Mouse (Mus musculus) embryonic facial prominence, embryonic 14.5 days (tissue): Measurements from ENCODE around the gene Hhipl1. TPM values are rescaled to one million over a fixed set of nuclear protein-coding genes. Genes with fewer than 3 reads are reported as not detected.

Experiments used
- ATAC-seq: fragments of 200-750 bp; cut with Nextera tagmentation; 2 replicates; pipeline ENCODE4 v1.8.0; 2017; ENCODE audit warnings: low read depth, moderate number of reproducible peaks, moderate TSS enrichment
- DNase-seq: peaks from one replicate; pipeline ENCODE4 v3.0.0-alpha.2; 2015; ENCODE audit warnings: low spot score
- H3K27ac ChIP-seq: fragments of 300-500 bp; sonication (generic); replicated peaks from 2 replicates; pipeline ENCODE4 v1.5.1; 2014; ENCODE audit warnings: low read depth, mild to moderate bottlenecking, low read length, moderate library complexity
- H3K27me3 ChIP-seq: fragments of 300-500 bp; sonication (generic); replicated peaks from 2 replicates; pipeline ENCODE4 v1.6.1; 2014; ENCODE audit warnings: low read length; ENCODE audit not compliant: control insufficient read depth, insufficient read depth
- H3K36me3 ChIP-seq: fragments of 300-500 bp; sonication (generic); 2 replicates; pipeline ENCODE4 v1.6.1; 2014; ENCODE audit warnings: low read length, mixed read lengths; ENCODE audit not compliant: control insufficient read depth, insufficient read depth
- H3K4me1 ChIP-seq: fragments of 300-500 bp; sonication (generic); 2 replicates; pipeline ENCODE4 v1.6.1; 2014; ENCODE audit warnings: antibody characterized with exemption, low read length; ENCODE audit not compliant: control insufficient read depth, insufficient read depth
- H3K4me2 ChIP-seq: fragments of 300-500 bp; sonication (generic); 2 replicates; pipeline ENCODE4 v1.6.1; 2014; ENCODE audit warnings: low read depth, mild to moderate bottlenecking, low read length, moderate library complexity, mixed read lengths
- H3K4me3 ChIP-seq: fragments of 300-500 bp; sonication (generic); 2 replicates; pipeline ENCODE4 v1.5.1; 2014; ENCODE audit warnings: low read depth, mild to moderate bottlenecking, low read length
- H3K9ac ChIP-seq: fragments of 300-500 bp; sonication (generic); 2 replicates; pipeline ENCODE4 v1.6.1; 2014; ENCODE audit warnings: low read depth, mild to moderate bottlenecking, low read length, moderate library complexity, mixed read lengths
- H3K9me3 ChIP-seq: fragments of 300-500 bp; sonication (generic); 2 replicates; pipeline ENCODE4 v1.6.1; 2016; ENCODE audit warnings: low read length; ENCODE audit not compliant: control insufficient read depth
- WGBS: fragments of 180-500 bp; shearing (Covaris S2); extraction: QIAGEN DNeasy Blood & Tissue Kit; methylation state at CpG from one replicate; pipeline ENCODE4 v1.1.7; 2014; 5-methylcytosine and 5-hydroxymethylcytosine counted together
- polyA plus RNA-seq: library from polyadenylated mRNA; unstranded; fragments of >200 nt; fragmentation: Nextera tagmentation; extraction: Ambion mirVana; gene quantifications from 2 replicates; pipeline ENCODE4 v1.2.1, GENCODE M21; 2014

The Hhipl1 gene
- polyA plus RNA-seq, 1 experiment from 2014 or later: 0.58 TPM

DNA sequence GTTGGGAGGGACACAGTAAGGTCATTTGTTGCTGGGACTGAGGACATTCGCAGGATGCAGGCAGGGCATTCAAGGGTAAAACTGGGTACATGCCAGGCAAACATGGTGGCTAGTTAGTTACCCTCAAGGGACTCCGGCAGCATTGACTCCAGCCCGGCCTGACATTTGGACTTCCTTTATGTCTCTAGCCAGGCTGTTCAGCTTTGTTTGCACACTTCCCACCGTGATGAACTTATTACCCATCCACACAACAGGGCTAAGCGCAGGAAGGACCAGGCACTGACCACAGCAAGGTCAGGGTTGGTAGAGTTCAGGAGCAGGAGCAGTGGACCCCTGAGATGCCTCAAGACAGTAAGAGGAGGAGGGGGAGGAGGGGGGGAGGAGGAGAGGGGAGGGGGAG is 62.9 kb downstream of the Hhipl1 start:
- DNase-seq: no peak
- H3K36me3 ChIP-seq: no peaks in the 10 kb centered on the region
- no peak overlapping the region for H3K4me3 ChIP-seq
- H3K4me1 ChIP-seq: no peaks in the 10 kb centered on the region; the same call in 1 of the 2 replicates
- H3K27me3 ChIP-seq: no peaks in the 10 kb centered on the region
- H3K4me2 ChIP-seq: no peak overlapping the region
- H3K9me3 ChIP-seq: no peaks in the 10 kb centered on the region
- 59% methylated on average over 5 of the region's 5 CpGs for WGBS
- H3K9ac ChIP-seq: no peak overlapping the region
- H3K27ac ChIP-seq: no peak overlapping the region
- no peak for ATAC-seq

DNA sequence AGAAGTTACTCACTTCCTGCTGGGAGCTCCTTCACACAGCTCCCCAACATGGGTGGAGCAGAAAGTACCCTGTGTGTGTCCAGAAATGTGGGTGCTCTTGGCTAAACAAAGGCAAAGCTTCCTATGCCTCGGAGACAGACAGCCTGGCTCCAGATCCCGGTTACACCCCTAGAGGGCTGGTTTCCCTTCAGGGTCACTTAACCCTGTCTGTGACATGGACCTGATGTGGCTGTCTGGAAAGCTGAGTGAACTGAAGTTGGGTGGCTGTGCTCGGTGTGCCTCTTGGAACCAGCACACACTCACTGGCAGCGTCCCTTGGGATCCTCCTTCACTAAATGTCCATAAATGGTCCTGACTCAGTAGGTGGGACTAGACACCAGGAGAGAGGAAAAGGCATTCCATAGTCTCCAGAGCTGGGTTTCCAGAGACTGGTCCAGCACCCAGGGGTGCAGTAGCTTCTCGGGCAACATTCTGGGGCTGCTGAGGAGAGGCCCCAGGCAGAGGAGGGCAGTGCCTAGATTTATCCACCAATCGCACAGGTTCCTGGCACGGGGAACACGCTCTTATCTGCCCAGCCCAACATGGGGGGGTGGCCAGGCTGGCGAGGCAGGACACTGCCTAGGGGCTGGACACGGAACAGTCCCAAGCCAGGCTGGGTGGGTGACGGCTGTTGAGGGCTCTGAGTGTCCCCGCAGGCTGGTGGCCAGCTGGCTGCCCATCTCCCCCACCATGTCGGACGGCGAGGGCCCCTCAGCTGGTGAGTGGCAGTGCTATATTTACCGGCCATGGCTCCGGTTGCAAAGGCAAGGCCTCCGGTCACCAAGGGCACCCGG is 64.7 kb downstream of the Hhipl1 start, which contains the start of gene Eml1:
Gene Eml1 (plus strand): TSS at position 362 of the 833 bp plus-strand sequence.
- H3K4me1 ChIP-seq: no peaks in the 10 kb centered on the region; the same call in 1 of the 2 replicates
- no peak within 1 kb of the TSS for H3K27ac ChIP-seq
- no peak for DNase-seq

GRCm38 (mm10) chr12:108371429-108371765 is 65.3 kb downstream of the Hhipl1 start:
- H3K36me3 ChIP-seq: no peaks in the 10 kb centered on the region
- DNase-seq: no peak
- peak; percentile 5; the same call in 1 of the 2 replicates for ATAC-seq
- H3K9me3 ChIP-seq: no peaks in the 10 kb centered on the region
- no peak overlapping the region for H3K9ac ChIP-seq
- H3K4me2 ChIP-seq: no peak overlapping the region
- no peak overlapping the region for H3K27ac ChIP-seq
- WGBS: 71% methylated on average over 6 of the region's 6 CpGs
- H3K4me1 ChIP-seq: no peaks in the 10 kb centered on the region; the same call in 1 of the 2 replicates
- no peak overlapping the region for H3K4me3 ChIP-seq
- H3K27me3 ChIP-seq: no peaks in the 10 kb centered on the region

More for the DNA sequence above, 64.7 kb downstream of the Hhipl1 start, which contains the start of gene Eml1:
- no peaks in the 10 kb centered on the region for H3K9me3 ChIP-seq
- H3K27me3 ChIP-seq: no peaks in the 10 kb centered on the region
- 70% methylated on average over 17 of the region's 19 CpGs for WGBS
- no peak within 1 kb of the TSS for H3K9ac ChIP-seq
- no peak within 1 kb of the TSS for H3K4me3 ChIP-seq
- no peaks in the 10 kb centered on the region for H3K36me3 ChIP-seq
- peak; percentile 27; the same call in 1 of the 2 replicates for ATAC-seq
- H3K4me2 ChIP-seq: no peak within 1 kb of the TSS

GRCm38 (mm10) chr12:108372241-108372640 is 66.2 kb downstream of the Hhipl1 start:
- Histone ChIP-seq H3K36me3 (no peaks in the 10 kb centered on the region), H3K27me3 (no peaks in the 10 kb centered on the region), H3K4me3 (no peak overlapping the region), H3K9me3 (no peaks in the 10 kb centered on the region), H3K27ac (no peak overlapping the region), H3K4me1 (no peaks in the 10 kb centered on the region; the same call in 1 of the 2 replicates), H3K9ac (no peak overlapping the region), H3K4me2 (no peak overlapping the region)
- ATAC-seq: no peak
- WGBS: 82% methylated on average over 17 of the region's 17 CpGs
- no peak for DNase-seq

DNA sequence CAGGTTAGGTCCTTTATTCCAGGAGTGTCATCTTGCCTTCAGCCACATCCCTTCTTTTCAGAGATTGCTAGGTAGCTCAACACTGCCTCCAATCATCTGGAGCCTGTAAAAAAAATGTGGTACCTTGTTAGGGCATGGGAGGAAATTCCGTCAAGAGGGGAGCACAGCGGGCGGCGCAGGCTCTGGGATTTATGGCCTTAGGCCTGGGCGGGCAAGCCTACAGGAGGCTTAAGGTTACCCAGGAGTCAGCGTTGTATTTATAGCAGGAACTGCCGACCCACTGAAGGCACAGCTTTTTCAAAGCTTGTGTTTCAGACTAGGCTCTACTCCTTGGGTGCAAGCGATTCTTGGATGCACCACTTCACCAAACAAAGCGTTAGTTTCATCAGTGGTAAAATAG is 67.5 kb downstream of the Hhipl1 start:
- Histone ChIP-seq H3K4me3 (no peak overlapping the region), H3K4me2 (no peak overlapping the region), H3K9ac (no peak overlapping the region), H3K9me3 (no peaks in the 10 kb centered on the region), H3K36me3 (no peaks in the 10 kb centered on the region), H3K27ac (no peak overlapping the region), H3K4me1 (no peaks in the 10 kb centered on the region; the same call in 1 of the 2 replicates), H3K27me3 (no peaks in the 10 kb centered on the region)
- ATAC-seq (no peak), DNase-seq (no peak)
- WGBS: 68% methylated on average over 9 of the region's 9 CpGs

DNA sequence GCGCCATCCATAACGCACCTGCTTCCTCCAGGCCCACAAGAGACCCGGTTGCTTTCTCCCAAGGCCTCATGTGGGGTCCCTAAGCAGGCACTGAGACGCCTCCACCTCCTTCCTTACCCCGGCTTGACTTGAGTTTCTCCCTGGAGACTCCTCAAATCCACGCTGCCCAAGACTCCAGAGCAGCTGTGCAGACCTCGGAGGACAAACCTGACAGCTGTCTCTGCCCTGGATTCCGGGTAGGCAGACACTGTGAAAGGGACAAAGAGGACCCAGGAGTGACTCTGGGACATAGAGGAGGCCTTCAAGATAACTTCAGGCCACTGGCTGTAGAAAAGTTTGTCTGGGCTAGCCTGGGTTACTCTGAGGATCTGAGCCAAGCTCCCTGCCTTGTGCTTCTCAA is 68.6 kb downstream of the Hhipl1 start:
- H3K9ac ChIP-seq: no peak overlapping the region
- ATAC-seq (no peak), DNase-seq (no peak)
- no peaks in the 10 kb centered on the region for H3K9me3 ChIP-seq
- H3K4me2 ChIP-seq: no peak overlapping the region
- WGBS: 71% methylated on average over 8 of the region's 8 CpGs
- no peaks in the 10 kb centered on the region; the same call in 1 of the 2 replicates for H3K4me1 ChIP-seq
- H3K4me3 ChIP-seq: no peak overlapping the region
- H3K27me3 ChIP-seq: no peaks in the 10 kb centered on the region
- no peaks in the 10 kb centered on the region for H3K36me3 ChIP-seq
- no peak overlapping the region for H3K27ac ChIP-seq

- Histone ChIP-seq H3K27me3 (no peaks in the 10 kb centered on the region), H3K4me1 (no peaks in the 10 kb centered on the region), H3K4me3 (no peak overlapping the region), H3K27ac (no peak overlapping the region), H3K4me2 (no peak overlapping the region), H3K36me3 (no peaks in the 10 kb centered on the region), H3K9me3 (no peaks in the 10 kb centered on the region), H3K9ac (no peak overlapping the region)
- DNase-seq (no peak), ATAC-seq (no peak)
- 78% methylated on average over 13 of the region's 13 CpGs for WGBS
These were observed 72.5 kb downstream of the Hhipl1 start for GRCm38 (mm10) chr12:108378379-108379133.
